Mouse (Mus musculus): ENCODE measurements around the gene Mafg. TPM values are rescaled to one million over a fixed set of nuclear protein-coding genes. Genes with fewer than 3 reads are reported as not detected.

The Mafg gene
- total RNA-seq, 2 experiments from 2014 or later, result 51.4 to 56.0 TPM

Small RNAs within 50 kb of the gene (microRNA-seq; reads per million reads assigned to microRNA genes)
- not detected for gene Mir6936

Other genes starting within 250 kb of the Mafg start
- gene Nploc4, start 195.9 kb downstream of the Mafg start, total RNA-seq (2021), result 10 to 100 TPM; 76.3 to 77.5 TPM
- gene Tspan10, start 191.0 kb downstream of the Mafg start, total RNA-seq (2021), result 10 to 100 TPM in 1 of 2 experiments, 1 to 10 TPM in 1; 7.1 to 10.2 TPM
- gene Pde6g, start 180.1 kb downstream of the Mafg start, total RNA-seq (2021), result under 1 TPM in 1 of 2 experiments, not detected in 1; 0.25 TPM
- gene Oxld1, start 175.5 kb downstream of the Mafg start, total RNA-seq (2021), result 10 to 100 TPM; 34.6 to 43.3 TPM
- gene Ccdc137, start 175.5 kb downstream of the Mafg start, total RNA-seq (2021), result 10 to 100 TPM; 19.0 to 21.4 TPM
- 10 to 100 TPM; 24.4 to 26.8 TPM for gene Arl16, start 166.0 kb downstream of the Mafg start, total RNA-seq (2021)
- 100 to 1,000 TPM; 105 to 107 TPM for gene Mrpl12, start 149.0 kb downstream of the Mafg start, total RNA-seq (2021)
- gene Slc25a10, start 141.8 kb downstream of the Mafg start, total RNA-seq (2021), result 100 to 1,000 TPM; 102 to 103 TPM
- gene Gcgr, start 102.9 kb downstream of the Mafg start, total RNA-seq (2021), result 1 to 10 TPM; 2.5 to 9.8 TPM
- 10 to 100 TPM; 80.6 to 84.2 TPM for gene Mcrip1, start 83.9 kb downstream of the Mafg start, total RNA-seq (2021)
- gene Ppp1r27, start 82.5 kb downstream of the Mafg start, total RNA-seq (2021), result 1 to 10 TPM; 1.3 to 5.6 TPM
- 100 to 1,000 TPM; 531 to 539 TPM for gene P4hb, start 60.3 kb downstream of the Mafg start, total RNA-seq (2021)
- 100 to 1,000 TPM; 321 to 354 TPM for gene Arhgdia, start 52.0 kb downstream of the Mafg start, total RNA-seq (2021)
- 100 to 1,000 TPM; 136 to 169 TPM for gene Alyref, start 35.2 kb downstream of the Mafg start, total RNA-seq (2021)
- 10 to 100 TPM; 87.4 to 90.7 TPM for gene Anapc11, start 35.2 kb downstream of the Mafg start, total RNA-seq (2021)
- 1 to 10 TPM; 2.4 to 5.4 TPM for gene Npb, start 25.1 kb downstream of the Mafg start, total RNA-seq (2021)
- 100 to 1,000 TPM; 135 to 144 TPM for gene Pcyt2, start 15.7 kb downstream of the Mafg start, total RNA-seq (2021)
- gene Sirt7, start 8.4 kb downstream of the Mafg start, total RNA-seq (2021), result 10 to 100 TPM; 49.0 to 58.1 TPM
- 1 to 10 TPM; 5.4 to 8.6 TPM for gene Pycr1, start 10.2 kb upstream of the Mafg start, total RNA-seq (2021)
- gene Myadml2, start 14.6 kb upstream of the Mafg start, total RNA-seq (2021), result 1 to 10 TPM; 1.4 to 3.8 TPM
- gene Notum, start 27.6 kb upstream of the Mafg start, total RNA-seq (2021), result 10 to 100 TPM in 1 of 2 experiments, 1 to 10 TPM in 1; 8.6 to 14.8 TPM
- 100 to 1,000 TPM; 108 to 110 TPM for gene Aspscr1, start 39.4 kb upstream of the Mafg start, total RNA-seq (2021)
- 10 to 100 TPM; 49.5 to 52.5 TPM for gene Cenpx, start 80.1 kb upstream of the Mafg start, total RNA-seq (2021)
- 10 to 100 TPM; 44.2 to 44.8 TPM for gene Lrrc45, start 80.3 kb upstream of the Mafg start, total RNA-seq (2021)
- gene Rac3, start 87.9 kb upstream of the Mafg start, total RNA-seq (2021), result 10 to 100 TPM; 12.7 to 17.4 TPM
- 10 to 100 TPM; 40.9 to 43.3 TPM for gene Dcxr, start 93.7 kb upstream of the Mafg start, total RNA-seq (2021)
- gene Cbr2, start 98.5 kb upstream of the Mafg start, total RNA-seq (2021), result 1 to 10 TPM; 7.4 to 7.8 TPM
- gene Hmga1b, start 129.2 kb upstream of the Mafg start, total RNA-seq (2021), result 10 to 100 TPM; 20.2 to 49.6 TPM
- gene Rfng, start 150.6 kb upstream of the Mafg start, total RNA-seq (2021), result 10 to 100 TPM; 18.9 to 22.7 TPM
- gene Gps1, start 150.7 kb upstream of the Mafg start, total RNA-seq (2021), result 100 to 1,000 TPM; 109 to 111 TPM
- gene Dus1l, start 162.8 kb upstream of the Mafg start, total RNA-seq (2021), result 10 to 100 TPM; 66.8 to 71.1 TPM
- 10 to 100 TPM; 86.7 to 96.3 TPM for gene Fasn, start 190.9 kb upstream of the Mafg start, total RNA-seq (2021)